Mouse (Mus musculus) forebrain, postnatal 0 days (tissue): ENCODE results near the gene Tnfsf13. TPM values are rescaled to one million over a fixed set of nuclear protein-coding genes. Genes with fewer than 3 reads are reported as not detected.

ENCODE experiments used
- ATAC-seq: fragments of 200-750 bp; cut with Nextera tagmentation; 2 replicates; pipeline ENCODE4 v1.8.0; 2017; ENCODE audit warnings: mild to moderate bottlenecking, moderate library complexity
- DNase-seq: peaks from one replicate; pipeline ENCODE4 v3.0.0-alpha.2; 2015
- H3K27ac ChIP-seq: fragments of 300-500 bp; sonication (generic); 2 replicates; pipeline ENCODE4 v1.5.1; 2014; ENCODE audit warnings: low read depth, mild to moderate bottlenecking, antibody characterized with exemption, low read length, moderate library complexity, mixed read lengths
- H3K27me3 ChIP-seq: fragments of 300-500 bp; sonication (generic); 2 replicates; pipeline ENCODE4 v1.6.1; 2014; ENCODE audit warnings: mild to moderate bottlenecking, low read length, mixed read lengths; ENCODE audit not compliant: insufficient read depth
- H3K36me3 ChIP-seq: fragments of 300-500 bp; sonication (generic); 2 replicates; pipeline ENCODE4 v1.6.1; 2014; ENCODE audit warnings: mild to moderate bottlenecking, moderate library complexity; ENCODE audit not compliant: insufficient read depth
- H3K4me1 ChIP-seq: fragments of 300-500 bp; sonication (generic); 2 replicates; pipeline ENCODE4 v1.6.1; 2014; ENCODE audit warnings: antibody characterized with exemption; ENCODE audit not compliant: insufficient read depth
- H3K4me2 ChIP-seq: fragments of 300-500 bp; sonication (generic); 2 replicates; pipeline ENCODE4 v1.6.1; 2014; ENCODE audit warnings: low read depth, mild to moderate bottlenecking, moderate library complexity
- H3K4me3 ChIP-seq: fragments of 300-500 bp; sonication (generic); 2 replicates; pipeline ENCODE4 v1.5.1; 2014; ENCODE audit warnings: low read depth, low read length, mixed read lengths
- H3K9ac ChIP-seq: fragments of 300-500 bp; sonication (generic); 2 replicates; pipeline ENCODE4 v1.6.1; 2014; ENCODE audit warnings: mild to moderate bottlenecking
- H3K9me3 ChIP-seq: fragments of 300-500 bp; sonication (generic); 2 replicates; pipeline ENCODE4 v1.6.1; 2016; ENCODE audit warnings: low read length
- CTCF ChIP-seq: sonication (generic); IDR thresholded peaks from 2 replicates; pipeline ENCODE4 v1.5.1; 2016; ENCODE audit warnings: antibody characterized with exemption, control low read depth, low read depth
- WGBS: fragments of 180-500 bp; shearing (Covaris S2); extraction: QIAGEN DNeasy Blood & Tissue Kit; methylation state at CpG from one replicate; pipeline ENCODE4 v1.1.7; 2014; 5-methylcytosine and 5-hydroxymethylcytosine counted together
- polyA plus RNA-seq: library from polyadenylated mRNA; unstranded; fragments of >200 nt; fragmentation: Nextera tagmentation; extraction: Ambion mirVana; gene quantifications from 2 replicates; pipeline ENCODE4 v1.2.1, GENCODE M21; 2015
- total RNA-seq: library from RNA; depleted of rRNA; stranded (reverse); fragments of >200 nt; gene quantifications from 2 replicates; pipeline ENCODE4 v1.2.3, GENCODE M21; 2014

Tnfsf13 gene
- total and polyA plus RNA-seq, 2 experiments from 2014 or later = 0.61 TPM; not detected in 1

GRCm38 (mm10) chr11:69718661-69719060 lies 33.1 kb upstream of the Tnfsf13 start:
- no peak overlapping the region for H3K9ac ChIP-seq
- no peak overlapping the region for H3K4me2 ChIP-seq
- no peak overlapping the region for H3K4me3 ChIP-seq
- ATAC-seq (no peak), DNase-seq (no peak)
- no peaks in the 10 kb centered on the region for H3K36me3 ChIP-seq
- no peaks in the 10 kb centered on the region for H3K4me1 ChIP-seq
- H3K27ac ChIP-seq = no peak overlapping the region
- no peak for TF ChIP-seq CTCF
- no peaks in the 10 kb centered on the region for H3K27me3 ChIP-seq
- H3K9me3 ChIP-seq = no peaks in the 10 kb centered on the region
- 26% methylated on average over 15 of the region's 15 CpGs for WGBS

DNA sequence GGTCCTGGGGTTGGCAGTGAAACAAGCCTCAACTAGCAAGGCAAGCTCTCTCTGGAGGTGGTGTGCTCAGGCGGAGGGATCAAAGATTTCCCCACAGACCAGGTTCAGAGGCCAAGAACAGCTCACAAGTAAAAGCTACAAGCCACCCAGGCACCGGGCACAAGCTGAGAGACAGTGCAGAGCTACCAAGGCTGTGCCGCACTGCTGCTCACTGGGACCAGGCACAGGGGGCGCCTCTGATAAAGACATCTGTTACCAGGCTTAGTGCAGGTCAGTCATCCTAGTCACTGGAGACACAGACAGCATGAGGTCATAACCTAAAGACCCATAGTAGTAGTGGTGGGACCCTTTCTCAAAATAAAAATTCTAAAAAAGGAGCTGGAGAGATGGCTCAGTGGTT lies 31.4 kb upstream of the Tnfsf13 start:
- 78% methylated on average over 4 of the region's 4 CpGs for WGBS
- Histone ChIP-seq H3K27me3 (no peaks in the 10 kb centered on the region), H3K4me3 (no peak overlapping the region), H3K4me2 (no peak overlapping the region), H3K36me3 (no peaks in the 10 kb centered on the region), H3K9ac (no peak overlapping the region), H3K27ac (no peak overlapping the region), H3K9me3 (no peaks in the 10 kb centered on the region), H3K4me1 (no peaks in the 10 kb centered on the region)
- ATAC-seq = no peak
- DNase-seq = no peak
- no peak for TF ChIP-seq CTCF

GRCm38 (mm10) chr11:69715929-69716328 lies 30.3 kb upstream of the Tnfsf13 start:
- Histone ChIP-seq H3K9me3 (no peaks in the 10 kb centered on the region), H3K4me2 (no peak overlapping the region), H3K27me3 (no peaks in the 10 kb centered on the region), H3K4me1 (no peaks in the 10 kb centered on the region), H3K9ac (no peak overlapping the region), H3K36me3 (no peaks in the 10 kb centered on the region), H3K4me3 (no peak overlapping the region), H3K27ac (no peak overlapping the region)
- ATAC-seq = no peak
- WGBS = 42% methylated on average over 5 of the region's 5 CpGs
- no peak for TF ChIP-seq CTCF
- no peak for DNase-seq

GRCm38 (mm10) chr11:69715482-69715881 lies 29.9 kb upstream of the Tnfsf13 start:
- Histone ChIP-seq H3K4me2 (no peak overlapping the region), H3K4me3 (no peak overlapping the region), H3K27me3 (no peaks in the 10 kb centered on the region), H3K36me3 (no peaks in the 10 kb centered on the region), H3K9me3 (no peaks in the 10 kb centered on the region), H3K9ac (no peak overlapping the region), H3K4me1 (no peaks in the 10 kb centered on the region), H3K27ac (no peak overlapping the region)
- ATAC-seq (no peak), DNase-seq (no peak)
- 52% methylated on average over 9 of the region's 9 CpGs for WGBS
- TF ChIP-seq CTCF = peak; percentile 53

GRCm38 (mm10) chr11:69714636-69715329 lies 29.2 kb upstream of the Tnfsf13 start:
- H3K27ac ChIP-seq = no peak overlapping the region
- no peaks in the 10 kb centered on the region for H3K9me3 ChIP-seq
- no peak overlapping the region for H3K4me3 ChIP-seq
- 0 out of 2 replicates have a peak, but pooled peaks cover 2% of the 10 kb centered on the region for H3K4me1 ChIP-seq
- H3K9ac ChIP-seq = no peak overlapping the region
- no peak for TF ChIP-seq CTCF
- no peaks in the 10 kb centered on the region for H3K27me3 ChIP-seq
- WGBS = 78% methylated on average over 18 of the region's 18 CpGs
- no peak for ATAC-seq
- no peaks in the 10 kb centered on the region for H3K36me3 ChIP-seq
- no peak overlapping the region for H3K4me2 ChIP-seq
- no peak for DNase-seq

DNA sequence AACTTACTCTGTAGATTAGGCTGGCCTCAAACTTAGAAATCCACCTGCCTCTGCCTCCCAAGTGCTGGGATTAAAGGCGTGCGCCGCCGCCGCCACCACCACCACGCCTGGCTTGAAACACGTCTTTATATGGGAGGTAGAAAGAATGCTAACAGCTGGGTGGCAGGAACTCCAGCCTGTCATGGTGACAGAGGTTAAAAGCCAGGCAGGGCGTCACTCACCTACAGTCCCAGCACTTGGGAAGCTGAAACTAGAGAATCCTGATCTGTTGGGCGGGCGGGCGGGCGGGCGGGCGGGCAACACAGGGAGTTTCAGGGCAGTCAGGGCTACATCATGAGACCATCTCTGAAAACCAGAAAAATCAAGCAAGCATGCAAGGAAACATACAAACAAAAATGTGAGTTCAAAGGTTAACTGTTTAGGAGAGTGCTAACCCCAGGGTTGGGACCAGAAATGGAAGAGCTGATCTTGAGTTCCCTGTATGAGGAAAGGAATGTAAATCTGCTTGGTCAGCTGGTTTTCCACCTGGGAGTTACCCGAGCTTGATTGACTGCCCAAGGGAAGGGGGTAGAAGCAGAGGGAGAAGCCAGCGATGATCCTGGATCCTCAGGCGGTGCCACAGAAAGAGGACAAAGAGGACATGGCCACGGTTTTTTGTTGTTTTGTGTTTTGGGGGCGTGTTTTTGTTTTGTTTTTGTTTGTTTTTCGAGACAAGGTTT lies 27.5 kb upstream of the Tnfsf13 start:
- Histone ChIP-seq H3K9me3 (no peaks in the 10 kb centered on the region), H3K4me1 (0 out of 2 replicates have a peak, but pooled peaks cover 2% of the 10 kb centered on the region), H3K27me3 (no peaks in the 10 kb centered on the region), H3K9ac (no peak overlapping the region), H3K36me3 (no peaks in the 10 kb centered on the region), H3K27ac (no peak overlapping the region), H3K4me3 (no peak overlapping the region), H3K4me2 (no peak overlapping the region)
- TF ChIP-seq CTCF = no peak
- no peak for ATAC-seq
- WGBS = 89% methylated on average over 20 of the region's 20 CpGs
- DNase-seq = no peak

DNA sequence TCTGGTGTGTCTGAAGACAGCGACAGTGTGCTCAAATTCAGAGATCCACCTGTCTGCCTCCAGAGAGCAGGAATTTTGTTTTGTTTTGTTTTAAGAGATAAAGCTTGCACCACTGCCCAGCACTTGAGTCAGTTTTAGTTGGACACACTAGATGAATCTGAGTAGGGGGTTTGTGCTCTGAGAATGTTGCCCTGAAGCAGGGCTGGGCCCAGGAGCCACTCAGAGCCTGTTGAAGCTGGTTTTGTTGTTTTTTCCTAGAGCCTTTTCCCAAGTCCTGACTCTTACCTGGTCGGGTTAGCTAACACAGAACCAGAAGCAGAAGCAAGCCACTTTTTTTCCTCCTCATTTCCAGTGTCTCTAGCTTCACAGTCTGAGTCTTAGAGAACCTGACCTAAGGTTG lies 25.5 kb upstream of the Tnfsf13 start:
- 79% methylated on average over 2 of the region's 2 CpGs for WGBS
- no peak for ATAC-seq
- no peak overlapping the region for H3K4me3 ChIP-seq
- H3K27ac ChIP-seq = no peak overlapping the region
- no peak overlapping the region for H3K9ac ChIP-seq
- no peak for TF ChIP-seq CTCF
- H3K4me1 ChIP-seq = 0 out of 2 replicates have a peak, but pooled peaks cover 2% of the 10 kb centered on the region
- no peak overlapping the region for H3K4me2 ChIP-seq
- no peak for DNase-seq
- H3K27me3 ChIP-seq = no peaks in the 10 kb centered on the region
- no peaks in the 10 kb centered on the region for H3K36me3 ChIP-seq
- H3K9me3 ChIP-seq = no peaks in the 10 kb centered on the region
